Mouse (Mus musculus): ENCODE data around the gene Lrba.

Lrba gene

GRCm38 (mm10) chr3:86559635-86560034, 335.2 kb downstream of the Lrba start:
- DNase-seq (ENCODE audit: low spot score in 2 of 2) = no peak

DNA sequence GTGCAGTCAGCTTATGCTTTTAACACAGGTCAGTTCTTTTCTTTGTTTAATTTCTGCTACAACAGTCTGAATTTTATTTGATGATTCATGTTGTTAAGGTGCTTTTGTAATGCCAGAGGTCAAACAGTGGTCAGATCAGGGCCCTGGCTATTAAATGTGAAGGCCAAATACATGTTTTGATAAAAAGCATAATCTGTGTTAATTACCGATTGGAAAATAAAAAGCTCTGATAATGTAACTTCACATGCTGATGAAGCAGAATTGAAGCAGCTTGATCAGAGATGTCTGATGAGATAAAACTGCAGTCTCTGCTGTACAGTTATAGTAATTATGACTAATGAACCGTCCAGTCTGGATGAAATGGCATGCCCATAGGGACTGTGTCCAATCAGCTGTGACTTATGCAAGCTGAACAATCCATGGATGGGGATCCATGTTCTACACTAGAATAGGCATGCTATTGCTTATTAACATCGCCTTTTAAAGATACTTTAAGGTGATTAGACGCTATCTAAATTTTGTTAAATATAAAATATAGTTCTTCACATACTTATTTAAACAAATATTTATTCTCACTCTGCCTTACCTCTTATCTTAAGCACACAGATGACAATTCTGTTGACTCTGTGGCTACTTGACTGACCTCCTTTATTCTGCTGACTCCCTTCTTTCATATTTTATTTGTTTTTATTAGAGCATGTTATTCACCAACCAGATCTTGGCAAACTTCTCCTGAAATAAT, 336.0 kb downstream of the Lrba start:
- no peak for DNase-seq (ENCODE audit: low spot score in 2 of 2)

- DNase-seq (ENCODE audit: low spot score in 2 of 2) = no peak
Measured at GRCm38 (mm10) chr3:86561023-86561344, 336.5 kb downstream of the Lrba start.

- DNase-seq (ENCODE audit: low spot score in 2 of 2) = no peak
Measured at GRCm38 (mm10) chr3:86561396-86561795, 336.9 kb downstream of the Lrba start.

GRCm38 (mm10) chr3:86567312-86567711, 342.8 kb downstream of the Lrba start:
- DNase-seq (ENCODE audit: low spot score in 2 of 2) = no peak

DNA sequence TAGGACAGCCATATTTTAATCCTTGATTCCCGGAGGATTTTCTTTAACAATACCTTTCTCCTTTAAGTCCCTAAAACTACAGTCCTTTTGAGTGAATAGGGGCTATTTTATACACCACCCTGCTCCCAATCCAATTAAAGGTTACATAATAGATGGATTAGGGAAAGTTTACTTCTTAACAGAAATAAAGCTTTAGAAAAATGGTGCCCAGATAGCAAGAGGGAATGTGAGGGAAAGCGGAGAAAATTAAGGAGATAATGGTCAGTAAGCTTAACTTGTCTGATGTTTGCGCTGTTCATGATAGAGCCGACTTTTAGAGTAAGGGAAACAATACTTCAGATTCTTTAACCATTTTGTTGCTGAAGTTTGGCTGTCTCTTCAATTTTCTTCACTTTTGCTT, 347.0 kb downstream of the Lrba start:
- no peak for DNase-seq (ENCODE audit: low spot score in 2 of 2)

GRCm38 (mm10) chr3:86572519-86573244, 348.2 kb downstream of the Lrba start:
- no peak for DNase-seq (ENCODE audit: low spot score in 2 of 2)

DNA sequence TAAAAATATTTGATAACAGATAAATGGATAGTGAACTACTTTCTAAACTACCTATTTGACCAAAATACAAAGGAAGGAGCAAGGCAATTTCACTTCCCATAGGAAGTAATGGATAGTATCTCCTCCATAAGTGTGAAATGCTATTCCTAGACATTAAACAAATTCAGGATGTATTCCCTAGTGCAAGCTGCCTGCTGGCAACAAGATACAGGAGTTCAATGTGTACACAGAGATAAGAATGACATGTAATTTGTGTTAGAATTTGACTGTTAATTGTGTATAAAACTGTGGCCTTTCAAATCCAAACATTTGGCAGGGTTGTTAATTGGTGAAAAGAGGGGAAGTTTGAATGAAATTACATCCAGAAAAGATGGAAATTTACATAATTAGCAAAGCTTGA, 350.8 kb downstream of the Lrba start:
- no peak for DNase-seq (ENCODE audit: low spot score in 2 of 2)

DNA sequence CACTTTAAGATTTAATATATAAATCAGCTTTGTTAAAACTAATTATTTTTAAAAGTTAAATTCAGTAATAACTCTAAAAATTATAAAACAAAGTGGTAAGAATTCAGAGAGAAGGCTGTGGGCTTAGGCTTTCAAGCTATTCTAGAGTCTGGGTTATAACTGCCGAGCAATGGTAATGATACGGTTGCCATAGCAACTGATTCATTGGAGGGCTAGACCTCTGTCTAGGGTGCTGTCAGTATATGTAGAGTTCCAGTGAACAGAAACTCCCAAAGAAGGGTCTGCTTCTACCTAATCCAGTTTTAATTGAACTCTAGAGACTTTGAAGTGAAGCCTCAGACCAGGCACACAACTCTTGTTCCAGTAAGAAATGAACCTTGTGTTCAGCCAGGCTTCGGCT, 377.8 kb downstream of the Lrba start:
- no peak for DNase-seq (ENCODE audit: low spot score in 2 of 2)

GRCm38 (mm10) chr3:86605775-86606174, 381.3 kb downstream of the Lrba start:
- no peak for DNase-seq (ENCODE audit: low spot score in 2 of 2)

- DNase-seq (ENCODE audit: low spot score in 2 of 2) = no peak
Measured at GRCm38 (mm10) chr3:86627008-86627743, 402.7 kb downstream of the Lrba start.

GRCm38 (mm10) chr3:86629379-86629778, 404.9 kb downstream of the Lrba start:
- no peak for DNase-seq (ENCODE audit: low spot score in 2 of 2)

- DNase-seq (ENCODE audit: low spot score in 2 of 2) = no peak
Measured at GRCm38 (mm10) chr3:86635464-86635863, 411.0 kb downstream of the Lrba start.

DNA sequence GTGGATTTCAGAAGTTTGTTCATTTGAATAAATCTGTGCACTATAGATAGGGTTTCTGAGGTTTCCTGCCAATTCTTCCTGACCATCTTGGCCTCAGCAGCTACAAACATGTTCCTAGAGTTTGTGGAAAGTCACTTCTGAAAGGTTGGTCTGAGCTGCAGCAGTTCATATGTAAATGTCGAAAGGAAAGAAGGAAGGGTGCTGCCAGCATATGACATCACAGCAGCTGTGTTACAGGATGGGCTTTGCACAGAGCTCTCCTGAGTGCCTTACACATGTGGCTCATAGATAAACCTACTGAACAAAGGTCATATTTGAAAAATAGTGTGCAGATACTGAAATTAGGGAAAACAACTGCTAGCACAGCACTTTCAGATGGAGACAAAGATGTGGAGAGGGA, 411.5 kb downstream of the Lrba start:
- DNase-seq (ENCODE audit: low spot score in 2 of 2) = no peak

DNA sequence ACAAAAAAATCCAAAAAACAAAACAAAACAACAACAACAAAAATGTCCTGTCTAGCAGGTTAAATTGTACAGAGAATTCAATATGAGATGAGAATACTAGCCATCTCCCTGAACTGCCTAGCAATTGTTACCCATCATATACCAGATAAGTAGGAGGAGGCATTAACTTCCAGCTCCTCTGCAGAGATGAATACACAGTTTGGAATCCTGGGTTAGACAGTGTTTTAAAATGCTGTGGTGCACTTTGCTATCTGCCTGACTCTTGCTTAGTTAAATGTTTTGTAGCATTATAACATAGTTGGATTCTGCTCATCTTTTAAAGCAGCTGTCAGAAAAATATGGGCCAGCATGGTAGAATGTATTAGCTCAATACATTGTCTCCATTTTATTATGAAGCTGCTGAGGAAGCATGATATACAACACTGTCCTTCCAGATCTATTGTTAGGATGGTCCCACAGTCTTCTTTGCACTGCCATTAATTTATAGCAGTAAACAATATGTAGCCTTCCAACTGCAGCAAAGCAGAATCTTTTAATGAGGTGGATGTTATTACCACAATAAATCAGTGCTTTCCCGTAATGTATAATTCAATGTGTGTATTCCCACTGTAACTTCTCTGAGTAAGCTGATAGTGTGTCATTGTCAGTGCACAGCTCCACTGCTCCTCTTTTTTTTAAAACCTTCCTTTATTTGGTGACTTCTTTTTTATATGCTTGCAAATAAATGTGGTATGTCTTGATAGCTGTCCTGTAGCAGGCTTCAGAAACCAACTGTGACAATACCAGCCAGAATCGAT, 414.3 kb downstream of the Lrba start:
- no peak for DNase-seq (ENCODE audit: low spot score in 2 of 2)

DNA sequence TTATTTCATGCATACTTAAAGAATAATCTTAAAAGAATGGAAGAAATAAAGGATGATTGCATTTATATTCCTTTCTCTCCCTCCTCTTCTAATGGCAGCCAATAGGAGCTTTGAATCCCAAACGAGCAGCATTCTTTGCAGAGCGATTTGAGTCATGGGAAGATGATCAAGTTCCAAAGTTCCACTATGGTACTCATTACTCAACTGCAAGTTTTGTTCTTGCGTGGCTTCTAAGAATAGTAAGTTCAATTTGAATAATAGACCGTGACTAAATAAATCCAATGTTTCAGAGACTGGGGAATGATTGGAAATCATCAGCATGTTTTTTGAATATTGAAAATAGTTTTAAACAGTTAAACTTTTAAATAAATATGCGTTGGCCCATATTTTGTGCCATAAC, 416.9 kb downstream of the Lrba start:
- no peak for DNase-seq (ENCODE audit: low spot score in 2 of 2)

- DNase-seq (ENCODE audit: low spot score in 2 of 2) = no peak
Measured at GRCm38 (mm10) chr3:86641796-86642195, 417.3 kb downstream of the Lrba start.

DNA sequence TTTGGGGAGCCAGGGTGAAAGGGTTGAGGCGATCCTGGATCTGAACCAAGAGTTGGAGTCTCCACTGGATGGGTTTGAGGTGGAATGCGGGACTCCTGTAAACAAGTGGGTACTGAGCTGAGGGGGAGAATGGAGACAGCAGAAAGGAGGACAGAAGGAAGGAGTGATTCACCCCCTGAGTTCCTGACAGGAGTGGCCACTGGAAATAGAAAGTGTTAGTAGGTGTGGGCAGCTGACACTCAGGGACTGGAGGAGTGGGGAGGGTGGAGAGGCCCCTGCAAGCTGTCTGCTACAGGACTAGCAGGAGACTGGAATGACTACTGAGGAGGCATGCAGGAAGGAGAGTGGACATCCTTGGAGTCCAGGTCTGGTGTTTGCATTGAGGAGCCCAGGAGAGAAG, 422.3 kb downstream of the Lrba start:
- DNase-seq (ENCODE audit: low spot score in 2 of 2) = no peak

DNA sequence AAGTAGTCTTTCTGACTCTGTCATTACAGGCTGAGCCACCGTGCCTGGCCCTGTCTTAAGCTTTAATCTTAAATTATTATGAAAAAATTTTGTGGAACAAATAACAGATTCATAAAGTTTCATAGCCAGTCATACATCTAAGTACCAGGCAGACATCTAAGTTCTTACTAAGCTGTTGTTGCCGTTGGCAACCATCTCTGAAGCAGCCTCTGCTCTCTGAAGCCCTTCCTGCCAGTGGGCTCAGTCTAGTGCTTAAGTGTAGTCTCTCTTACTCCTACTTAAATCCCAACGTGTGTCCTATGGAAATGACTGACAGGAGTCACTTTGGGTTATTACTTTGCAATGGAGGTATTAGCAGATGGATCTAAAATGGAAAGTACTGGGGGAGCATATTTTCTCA, 426.5 kb downstream of the Lrba start:
- DNase-seq (ENCODE audit: low spot score in 2 of 2) = no peak

- no peak for DNase-seq (ENCODE audit: low spot score in 2 of 2)
Measured at GRCm38 (mm10) chr3:86659326-86659725, 434.8 kb downstream of the Lrba start.

DNA sequence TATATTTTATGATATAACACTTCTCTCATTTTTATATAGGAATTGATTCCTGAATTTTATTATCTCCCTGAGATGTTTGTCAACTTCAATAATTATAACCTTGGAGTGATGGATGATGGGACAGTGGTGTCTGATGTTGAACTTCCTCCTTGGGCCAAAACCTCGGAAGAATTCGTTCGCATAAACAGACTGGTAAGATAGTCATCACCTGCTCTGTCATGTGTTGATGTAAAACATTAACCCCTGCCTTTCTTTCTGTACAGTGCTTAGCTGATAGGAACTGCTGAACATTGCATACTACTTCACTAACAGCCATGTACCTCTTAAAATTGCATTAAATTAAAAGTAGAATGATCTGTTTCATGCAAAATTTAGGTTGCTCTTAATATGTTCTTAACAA, 439.9 kb downstream of the Lrba start:
- no peak for DNase-seq (ENCODE audit: low spot score in 2 of 2)

DNA sequence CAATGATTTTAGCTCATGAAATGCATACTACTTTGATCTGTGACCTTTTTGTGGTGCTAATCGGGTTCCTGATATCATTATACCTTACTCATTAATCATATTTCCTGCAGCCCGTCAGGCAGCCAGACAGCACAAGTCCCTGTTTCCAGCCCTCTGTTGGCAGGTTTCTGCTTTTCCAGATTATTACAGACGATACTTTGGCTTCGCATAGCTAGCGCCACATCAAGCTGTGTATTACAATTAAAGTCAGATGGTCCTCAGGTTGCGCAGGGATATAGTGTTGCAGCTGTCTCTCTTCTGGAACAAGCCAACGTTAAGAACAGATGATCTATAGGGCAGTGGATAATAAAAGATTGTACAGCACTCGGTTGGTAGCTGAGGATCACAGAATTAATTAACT, 443.7 kb downstream of the Lrba start:
- peak in 1 of 2 experiments; percentile 2 for DNase-seq (ENCODE audit: low spot score in 2 of 2)
